Mouse (Mus musculus) liver, postnatal 0 days (tissue): Measurements from ENCODE around the gene Tacr2. TPM values are rescaled to one million over a fixed set of nuclear protein-coding genes. Genes with fewer than 3 reads are reported as not detected.

ENCODE experiments used
- ATAC-seq: fragments of 200-750 bp; cut with Nextera tagmentation; 2 replicates; pipeline ENCODE4 v1.8.0; 2017; ENCODE audit warnings: mild to moderate bottlenecking, moderate library complexity
- DNase-seq: peaks from one replicate; pipeline ENCODE4 v3.0.0-alpha.2; 2016
- H3K27ac ChIP-seq: fragments of 300-500 bp; sonication (generic); 2 replicates; pipeline ENCODE4 v1.5.1; 2014; ENCODE audit warnings: antibody characterized with exemption, moderate library complexity, mild to moderate bottlenecking, low read depth
- H3K27me3 ChIP-seq: fragments of 300-500 bp; sonication (generic); 2 replicates; pipeline ENCODE4 v1.6.1; 2014; ENCODE audit warnings: low read length, control low read depth, mixed read lengths; ENCODE audit not compliant: insufficient read depth
- H3K36me3 ChIP-seq: fragments of 300-500 bp; sonication (generic); replicated peaks from 2 replicates; pipeline ENCODE4 v1.6.1; 2014; ENCODE audit warnings: mild to moderate bottlenecking, control low read depth, low read length, moderate library complexity, mixed read lengths; ENCODE audit not compliant: insufficient read depth
- H3K4me1 ChIP-seq: fragments of 300-500 bp; sonication (generic); 2 replicates; pipeline ENCODE4 v1.6.1; 2014; ENCODE audit warnings: antibody characterized with exemption, mild to moderate bottlenecking, control low read depth; ENCODE audit not compliant: insufficient read depth
- H3K4me2 ChIP-seq: fragments of 300-500 bp; sonication (generic); 2 replicates; pipeline ENCODE4 v1.6.1; 2014; ENCODE audit warnings: low read depth, mild to moderate bottlenecking, low read length, moderate library complexity, mixed read lengths
- H3K4me3 ChIP-seq: fragments of 300-500 bp; sonication (generic); 2 replicates; pipeline ENCODE4 v1.5.1; 2014; ENCODE audit warnings: low read depth, low read length
- H3K9ac ChIP-seq: fragments of 300-500 bp; sonication (generic); replicated peaks from 2 replicates; pipeline ENCODE4 v1.6.1; 2014; ENCODE audit warnings: mild to moderate bottlenecking, moderate library complexity
- H3K9me3 ChIP-seq: fragments of 300-500 bp; sonication (generic); 2 replicates; pipeline ENCODE4 v1.6.1; 2016; ENCODE audit warnings: mild to moderate bottlenecking, control low read depth, low read length, mixed read lengths
- CTCF ChIP-seq: sonication (generic); IDR thresholded peaks from 2 replicates; pipeline ENCODE4 v1.5.1; 2016; ENCODE audit warnings: antibody characterized with exemption, low read depth
- EP300 ChIP-seq: IDR thresholded peaks from 2 replicates; pipeline ENCODE4 v1.6.1; 2016; ENCODE audit warnings: antibody characterized with exemption, low read depth, mild to moderate bottlenecking
- WGBS: fragments of 180-500 bp; shearing (Covaris S2); extraction: QIAGEN DNeasy Blood & Tissue Kit; methylation state at CpG from one replicate; pipeline ENCODE4 v1.1.7; 2014; ENCODE audit not compliant: insufficient replicate concordance; 5-methylcytosine and 5-hydroxymethylcytosine counted together
- polyA plus RNA-seq: library from polyadenylated mRNA; unstranded; fragments of >200 nt; fragmentation: Nextera tagmentation; extraction: Ambion mirVana; gene quantifications from 2 replicates; pipeline ENCODE4 v1.2.1, GENCODE M21; 2015

Gene Tacr2
- not detected in 2 replicates for polyA plus RNA-seq

GRCm38 (mm10) chr10:62252000-62252488 is at the start of gene Tacr2:
Gene Tacr2 (plus strand): TSS chr10:62252438.
- Histone ChIP-seq H3K27me3 (no peaks in the 10 kb centered on the region; the same call in 1 of the 2 replicates), H3K4me3 (no peak within 1 kb of the TSS), H3K9ac (no peak within 1 kb of the TSS), H3K36me3 (no peaks in the 10 kb centered on the region), H3K9me3 (no peaks in the 10 kb centered on the region), H3K4me1 (no peaks in the 10 kb centered on the region), H3K4me2 (no peak within 1 kb of the TSS), H3K27ac (no peak within 1 kb of the TSS)
- no peak for TF ChIP-seq CTCF
- TF ChIP-seq EP300, result no peak
- ATAC-seq (no peak), DNase-seq (no peak)
- 71% methylated on average over 12 of the region's 12 CpGs for WGBS

GRCm38 (mm10) chr10:62202574-62202973 is 49.7 kb upstream of the Tacr2 start:
- Histone ChIP-seq H3K27me3 (no peaks in the 10 kb centered on the region), H3K36me3 (no peaks in the 10 kb centered on the region), H3K4me3 (no peak overlapping the region), H3K9me3 (peaks cover 2% of the 10 kb centered on the region; the same call in 1 of the 2 replicates), H3K4me2 (no peak overlapping the region), H3K9ac (no peak overlapping the region), H3K4me1 (peaks cover 7% of the 10 kb centered on the region), H3K27ac (no peak overlapping the region)
- ATAC-seq (no peak), DNase-seq (no peak)
- 76% methylated on average over 6 of the region's 6 CpGs for whole genome bisulfite sequencing
- TF ChIP-seq CTCF (no peak), EP300 (no peak)

GRCm38 (mm10) chr10:62208241-62208896 is 43.9 kb upstream of the Tacr2 start:
- 62% methylated on average over 10 of the region's 10 CpGs for WGBS
- H3K4me3 ChIP-seq, result no peak overlapping the region
- H3K27me3 ChIP-seq, result no peaks in the 10 kb centered on the region
- TF ChIP-seq CTCF (no peak), EP300 (no peak)
- peaks cover 2% of the 10 kb centered on the region; the same call in 1 of the 2 replicates for H3K4me1 ChIP-seq
- ATAC-seq (no peak), DNase-seq (no peak)
- H3K36me3 ChIP-seq, result no peaks in the 10 kb centered on the region
- no peak overlapping the region for H3K27ac ChIP-seq
- H3K9ac ChIP-seq, result no peak overlapping the region
- peaks cover 2% of the 10 kb centered on the region; the same call in 1 of the 2 replicates for H3K9me3 ChIP-seq
- H3K4me2 ChIP-seq, result no peak overlapping the region

- ATAC-seq, result no peak
- H3K27me3 ChIP-seq, result no peaks in the 10 kb centered on the region
- no peak for DNase-seq
- TF ChIP-seq CTCF, result no peak
- TF ChIP-seq EP300, result no peak
- no peak overlapping the region for H3K27ac ChIP-seq
- H3K4me3 ChIP-seq, result no peak overlapping the region
- H3K4me2 ChIP-seq, result no peak overlapping the region
- H3K9me3 ChIP-seq, result peaks cover 2% of the 10 kb centered on the region; the same call in 1 of the 2 replicates
- no peak overlapping the region for H3K9ac ChIP-seq
- peaks cover 11% of the 10 kb centered on the region for H3K4me1 ChIP-seq
- H3K36me3 ChIP-seq, result no peaks in the 10 kb centered on the region
- WGBS, result 65% methylated on average over 5 of the region's 6 CpGs
Observed at GRCm38 (mm10) chr10:62211310-62211709, 40.9 kb upstream of the Tacr2 start.

GRCm38 (mm10) chr10:62215169-62215616 is 37.0 kb upstream of the Tacr2 start:
- peak; percentile 84 for ATAC-seq
- DNase-seq, result no peak
- H3K27ac ChIP-seq, result peak overlapping the region; percentile 75
- WGBS, result 33% methylated on average over 5 of the region's 5 CpGs
- no peaks in the 10 kb centered on the region for H3K9me3 ChIP-seq
- H3K27me3 ChIP-seq, result no peaks in the 10 kb centered on the region
- no peaks in the 10 kb centered on the region for H3K36me3 ChIP-seq
- TF ChIP-seq EP300, result peak; percentile 81
- TF ChIP-seq CTCF, result no peak
- peaks cover 31% of the 10 kb centered on the region for H3K4me1 ChIP-seq
- H3K4me3 ChIP-seq, result no peak overlapping the region
- H3K4me2 ChIP-seq, result peak overlapping the region; percentile 58
- H3K9ac ChIP-seq, result no peak overlapping the region; the same call in 1 of the 2 replicates

GRCm38 (mm10) chr10:62215633-62216032 is 36.6 kb upstream of the Tacr2 start:
- peaks cover 31% of the 10 kb centered on the region for H3K4me1 ChIP-seq
- peak; percentile 21 for DNase-seq
- H3K9me3 ChIP-seq, result no peaks in the 10 kb centered on the region
- no peaks in the 10 kb centered on the region for H3K36me3 ChIP-seq
- peak overlapping the region; percentile 58 for H3K4me2 ChIP-seq
- ATAC-seq, result peak; percentile 35
- 65% methylated on average over 8 of the region's 8 CpGs for WGBS
- H3K9ac ChIP-seq, result peak overlapping the region; percentile 34; the same call in 1 of the 2 replicates
- H3K27me3 ChIP-seq, result no peaks in the 10 kb centered on the region
- H3K4me3 ChIP-seq, result no peak overlapping the region
- TF ChIP-seq CTCF (no peak), EP300 (no peak)
- H3K27ac ChIP-seq, result peak overlapping the region; percentile 75
